Mouse (Mus musculus): Measurements from ENCODE around the gene Rnf224.

- TF ChIP-seq CTCF (IDR thresholded peaks at IDR 0.05; ENCODE audit: low read depth) (peak; percentile 99), EP300 (optimal IDR thresholded peaks at IDR 0.05) (no peak)
Observed at GRCm38 (mm10) chr2:25193330-25193770, 43.2 kb downstream of the Rnf224 start.

Data from stomach, postnatal 0 days (tissue).